Mouse (Mus musculus) heart, embryonic 15.5 days (tissue): ENCODE measurements at regions not wholly inside any gene's neighbourhood (a gene's known extent, or its start where the extent isn't known, plus 50 kb on each side); places are given as distances from the start of the nearest gene placed in this dataset.

ENCODE experiments used
- ATAC-seq: fragments of 200-750 bp; cut with Nextera tagmentation; replicated peaks from 2 replicates; pipeline ENCODE4 v1.8.0; 2017; ENCODE audit warnings: low read depth, moderate TSS enrichment; ENCODE audit not compliant: insufficient number of reproducible peaks, insufficient read depth, low FRiP score
- H3K27ac ChIP-seq: fragments of 300-500 bp; sonication (generic); 2 replicates; pipeline ENCODE4 v1.5.1; 2015; ENCODE audit warnings: mild to moderate bottlenecking, inconsistent platforms
- H3K27me3 ChIP-seq: fragments of 300-500 bp; sonication (generic); 2 replicates; pipeline ENCODE4 v1.6.1; 2015; ENCODE audit warnings: inconsistent platforms
- H3K36me3 ChIP-seq: fragments of 300-500 bp; sonication (generic); 2 replicates; pipeline ENCODE4 v1.6.1; 2015; ENCODE audit warnings: mild to moderate bottlenecking, inconsistent platforms
- H3K4me1 ChIP-seq: fragments of 300-500 bp; sonication (generic); replicated peaks from 2 replicates; pipeline ENCODE4 v1.6.1; 2015; ENCODE audit warnings: inconsistent platforms
- H3K4me2 ChIP-seq: fragments of 300-500 bp; sonication (generic); 2 replicates; pipeline ENCODE4 v1.6.1; 2015; ENCODE audit warnings: inconsistent platforms, mild to moderate bottlenecking, moderate library complexity
- H3K4me3 ChIP-seq: fragments of 300-500 bp; sonication (generic); 2 replicates; pipeline ENCODE4 v1.5.1; 2015; ENCODE audit warnings: mild to moderate bottlenecking, inconsistent platforms
- H3K9ac ChIP-seq: fragments of 300-500 bp; sonication (generic); 2 replicates; pipeline ENCODE4 v1.6.1; 2015; ENCODE audit warnings: mild to moderate bottlenecking, inconsistent platforms
- H3K9me3 ChIP-seq: fragments of 300-500 bp; sonication (generic); replicated peaks from 2 replicates; pipeline ENCODE4 v1.6.1; 2016; ENCODE audit warnings: inconsistent platforms
- WGBS: fragments of 180-500 bp; shearing (Covaris S2); methylation state at CpG from one replicate; pipeline ENCODE4 v1.1.7; 2015; ENCODE audit warnings: mixed read lengths; 5-methylcytosine and 5-hydroxymethylcytosine counted together

GRCm38 (mm10) chr10:126815730-126816129 lies 85.4 kb downstream of the Atp23 start:
- Histone ChIP-seq H3K27ac (no peak overlapping the region), H3K9me3 (no peaks in the 10 kb centered on the region), H3K4me3 (no peak overlapping the region), H3K36me3 (no peaks in the 10 kb centered on the region), H3K27me3 (no peaks in the 10 kb centered on the region), H3K4me1 (no peaks in the 10 kb centered on the region), H3K9ac (no peak overlapping the region), H3K4me2 (no peak overlapping the region)
- WGBS, result 68% methylated on average over 5 of the region's 5 CpGs
- no peak for ATAC-seq

GRCm38 (mm10) chr10:126814968-126815367 lies 86.2 kb downstream of the Atp23 start:
- Histone ChIP-seq H3K4me3 (no peak overlapping the region), H3K9ac (no peak overlapping the region), H3K27me3 (no peaks in the 10 kb centered on the region), H3K27ac (no peak overlapping the region), H3K4me1 (0 out of 2 replicates have a peak, but pooled peaks cover 4% of the 10 kb centered on the region), H3K36me3 (no peaks in the 10 kb centered on the region), H3K9me3 (no peaks in the 10 kb centered on the region), H3K4me2 (no peak overlapping the region)
- ATAC-seq, result no peak
- WGBS, result 88% methylated on average over 18 of the region's 18 CpGs

GRCm38 (mm10) chr10:126813051-126813593 lies 88.0 kb downstream of the Atp23 start:
- WGBS, result 82% methylated on average over 6 of the region's 6 CpGs
- Histone ChIP-seq H3K4me1 (0 out of 2 replicates have a peak, but pooled peaks cover 4% of the 10 kb centered on the region), H3K9me3 (no peaks in the 10 kb centered on the region), H3K9ac (no peak overlapping the region), H3K36me3 (no peaks in the 10 kb centered on the region), H3K4me2 (no peak overlapping the region), H3K4me3 (no peak overlapping the region), H3K27me3 (no peaks in the 10 kb centered on the region), H3K27ac (no peak overlapping the region)
- ATAC-seq, result no peak

GRCm38 (mm10) chr10:126812243-126812755 lies 88.9 kb downstream of the Atp23 start:
- Histone ChIP-seq H3K4me1 (0 out of 2 replicates have a peak, but pooled peaks cover 4% of the 10 kb centered on the region), H3K4me2 (no peak overlapping the region), H3K36me3 (no peaks in the 10 kb centered on the region), H3K27me3 (no peaks in the 10 kb centered on the region), H3K4me3 (no peak overlapping the region), H3K9ac (no peak overlapping the region), H3K27ac (no peak overlapping the region), H3K9me3 (no peaks in the 10 kb centered on the region)
- 65% methylated on average over 7 of the region's 7 CpGs for WGBS
- ATAC-seq, result 0 out of 2 replicates have a peak, but pooled peaks have one; percentile 32

- Histone ChIP-seq H3K9me3 (no peaks in the 10 kb centered on the region), H3K9ac (no peak overlapping the region), H3K36me3 (no peaks in the 10 kb centered on the region), H3K4me2 (peak overlapping the region; percentile 56), H3K27me3 (no peaks in the 10 kb centered on the region), H3K4me3 (peak overlapping the region; percentile 40; the same call in 1 of the 2 replicates), H3K27ac (no peak overlapping the region), H3K4me1 (0 out of 2 replicates have a peak, but pooled peaks cover 4% of the 10 kb centered on the region)
- no peak for ATAC-seq
- 64% methylated on average over 11 of the region's 11 CpGs for WGBS
Observed at GRCm38 (mm10) chr10:126810346-126811095, 90.6 kb downstream of the Atp23 start.

- Histone ChIP-seq H3K27ac (no peak overlapping the region), H3K4me3 (peak overlapping the region; percentile 40), H3K4me2 (peak overlapping the region; percentile 56), H3K36me3 (no peaks in the 10 kb centered on the region), H3K9ac (no peak overlapping the region), H3K9me3 (no peaks in the 10 kb centered on the region), H3K27me3 (no peaks in the 10 kb centered on the region), H3K4me1 (0 out of 2 replicates have a peak, but pooled peaks cover 4% of the 10 kb centered on the region)
- no peak; the same call in 1 of the 2 replicates for ATAC-seq
- 44% methylated on average over 17 of the region's 17 CpGs for WGBS
Observed at GRCm38 (mm10) chr10:126809587-126809986, 91.6 kb downstream of the Atp23 start.

GRCm38 (mm10) chr10:126806881-126807280 lies 94.3 kb downstream of the Atp23 start:
- no peak for ATAC-seq
- Histone ChIP-seq H3K36me3 (no peaks in the 10 kb centered on the region), H3K4me3 (no peak overlapping the region), H3K4me2 (no peak overlapping the region), H3K27ac (no peak overlapping the region), H3K27me3 (no peaks in the 10 kb centered on the region), H3K4me1 (0 out of 2 replicates have a peak, but pooled peaks cover 4% of the 10 kb centered on the region), H3K9ac (no peak overlapping the region), H3K9me3 (no peaks in the 10 kb centered on the region)
- WGBS, result 81% methylated on average over 4 of the region's 4 CpGs

- H3K4me3 ChIP-seq, result no peak overlapping the region
- no peaks in the 10 kb centered on the region for H3K9me3 ChIP-seq
- no peak overlapping the region for H3K4me2 ChIP-seq
- no peak overlapping the region for H3K27ac ChIP-seq
- H3K4me1 ChIP-seq, result no peaks in the 10 kb centered on the region
- no peak overlapping the region for H3K9ac ChIP-seq
- WGBS, result 67% methylated on average over 4 of the region's 4 CpGs
- ATAC-seq, result no peak
- no peaks in the 10 kb centered on the region for H3K27me3 ChIP-seq
- H3K36me3 ChIP-seq, result no peaks in the 10 kb centered on the region
Observed at GRCm38 (mm10) chr10:126802732-126803131, 98.4 kb downstream of the Atp23 start.

GRCm38 (mm10) chr10:126799393-126799792 lies 101.8 kb downstream of the Atp23 start:
- Histone ChIP-seq H3K36me3 (no peaks in the 10 kb centered on the region), H3K9ac (no peak overlapping the region), H3K4me1 (no peaks in the 10 kb centered on the region), H3K9me3 (no peaks in the 10 kb centered on the region), H3K27ac (no peak overlapping the region), H3K4me2 (no peak overlapping the region), H3K27me3 (no peaks in the 10 kb centered on the region), H3K4me3 (no peak overlapping the region)
- WGBS, result 59% methylated on average over 4 of the region's 4 CpGs
- ATAC-seq, result no peak

GRCm38 (mm10) chr10:126793136-126793535 lies 108.0 kb downstream of the Atp23 start:
- H3K9me3 ChIP-seq, result no peaks in the 10 kb centered on the region
- ATAC-seq, result no peak
- H3K4me3 ChIP-seq, result no peak overlapping the region
- 61% methylated on average over 3 of the region's 3 CpGs for WGBS
- no peaks in the 10 kb centered on the region for H3K36me3 ChIP-seq
- H3K9ac ChIP-seq, result no peak overlapping the region
- H3K27me3 ChIP-seq, result no peaks in the 10 kb centered on the region
- no peaks in the 10 kb centered on the region for H3K4me1 ChIP-seq
- H3K4me2 ChIP-seq, result no peak overlapping the region
- H3K27ac ChIP-seq, result no peak overlapping the region

- Histone ChIP-seq H3K9me3 (no peaks in the 10 kb centered on the region), H3K4me1 (no peaks in the 10 kb centered on the region), H3K36me3 (no peaks in the 10 kb centered on the region), H3K27me3 (no peaks in the 10 kb centered on the region), H3K4me3 (no peak overlapping the region), H3K27ac (no peak overlapping the region), H3K9ac (no peak overlapping the region), H3K4me2 (no peak overlapping the region)
- 35% methylated on average over 10 of the region's 10 CpGs for WGBS
- no peak for ATAC-seq
Observed at GRCm38 (mm10) chr10:126792371-126792835, 108.8 kb downstream of the Atp23 start.
